Mouse (Mus musculus): ENCODE data around the gene Slc30a2. TPM values are rescaled to one million over a fixed set of nuclear protein-coding genes. Genes with fewer than 3 reads are reported as not detected.
"Not testable (repeated sequence)": the region's sequence is repeated elsewhere in the genome, so short reads cannot be mapped to it uniquely, and the experiment has no call there.

Slc30a2 gene
- polyA plus RNA-seq, 1 experiment from 2014 or later = 1.1 TPM

DNA sequence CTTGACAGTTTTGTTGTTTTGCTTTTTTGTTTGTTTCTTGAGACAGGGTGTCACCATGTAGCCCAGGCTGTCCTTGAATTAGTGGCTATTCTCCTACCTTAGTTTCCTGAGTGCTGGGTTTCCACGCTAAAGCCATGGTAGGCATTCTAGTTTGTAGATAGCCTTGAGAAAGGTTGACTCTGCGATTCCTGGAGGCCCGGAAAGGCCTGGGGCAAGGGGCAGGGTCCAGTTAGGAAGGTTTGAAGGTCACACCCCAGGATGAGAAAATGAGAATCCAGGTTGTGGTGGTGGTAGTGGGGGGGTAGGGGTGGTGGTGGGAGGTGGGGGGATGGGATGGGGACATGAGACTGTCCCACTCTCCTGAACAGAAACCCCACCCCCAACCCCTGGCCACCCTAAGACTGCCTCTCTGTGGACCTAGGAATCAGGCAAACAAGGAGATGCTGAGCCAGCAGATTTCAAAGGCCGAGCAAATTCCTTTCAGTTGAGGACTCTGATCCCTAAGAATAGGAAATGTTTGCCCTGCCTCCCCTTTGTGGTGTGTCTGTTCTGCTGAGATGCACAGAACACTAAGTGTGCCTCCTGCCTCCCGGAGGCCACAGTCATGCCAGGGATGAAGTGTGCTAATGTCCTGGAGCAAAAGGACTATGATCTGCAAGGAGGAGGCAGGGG, 16.0 kb upstream of the Slc30a2 start:
- H3K4me2 ChIP-seq (replicated peaks; ENCODE audit: low read depth, low read length) = no peak overlapping the region
- no peaks in the 10 kb centered on the region for H3K9me3 ChIP-seq (ENCODE audit: low read length)
- TF ChIP-seq EP300 (IDR thresholded peaks at IDR 0.05) (no peak), CTCF (IDR thresholded peaks at IDR 0.05) (no peak)
- no peaks in the 10 kb centered on the region for H3K27me3 ChIP-seq (replicated peaks; ENCODE audit: insufficient read depth, low read length)
- no peak overlapping the region for H3K9ac ChIP-seq (replicated peaks; ENCODE audit: low read depth)
- no peak for DNase-seq (ENCODE audit: low spot score)
- H3K36me3 ChIP-seq (ENCODE audit: insufficient read depth, low read length) = no peaks in the 10 kb centered on the region
- ATAC-seq = no peak
- no peak overlapping the region for H3K27ac ChIP-seq (ENCODE audit: low read length)
- 55% methylated on average over 5 of the region's 5 CpGs for WGBS
- no peak overlapping the region for H3K4me3 ChIP-seq (ENCODE audit: low read depth, low read length)
- no peaks in the 10 kb centered on the region for H3K4me1 ChIP-seq (ENCODE audit: insufficient read depth, low read depth, low read length)

DNA sequence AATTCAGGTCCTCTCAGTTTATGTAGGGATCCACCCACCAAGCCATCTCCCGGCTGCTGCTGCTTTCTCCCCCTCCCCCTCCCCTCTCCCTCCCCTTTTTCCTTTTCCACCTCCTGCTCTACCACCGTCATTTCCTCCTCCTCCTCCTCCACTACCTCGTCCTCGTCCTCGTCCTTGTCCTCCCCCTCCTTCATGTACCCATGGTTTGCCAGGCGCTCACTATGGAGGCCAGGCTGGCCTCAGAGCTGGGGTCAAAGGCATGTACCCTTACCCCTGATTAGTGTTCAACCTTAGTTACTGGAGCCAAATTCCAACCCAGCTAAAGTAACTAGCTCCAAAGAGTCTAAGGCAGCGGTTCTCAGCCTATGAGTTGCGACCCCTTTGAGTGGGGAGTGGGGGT, 14.8 kb upstream of the Slc30a2 start:
- ATAC-seq (no peak), DNase-seq (ENCODE audit: low spot score) (no peak)
- Histone ChIP-seq H3K4me2 (replicated peaks; ENCODE audit: low read depth, low read length) (no peak overlapping the region), H3K9me3 (ENCODE audit: low read length) (no peaks in the 10 kb centered on the region), H3K27me3 (replicated peaks; ENCODE audit: insufficient read depth, low read length) (no peaks in the 10 kb centered on the region), H3K9ac (replicated peaks; ENCODE audit: low read depth) (no peak overlapping the region), H3K4me3 (ENCODE audit: low read depth, low read length) (no peak overlapping the region), H3K27ac (ENCODE audit: low read length) (no peak overlapping the region), H3K4me1 (ENCODE audit: insufficient read depth, low read depth, low read length) (no peaks in the 10 kb centered on the region), H3K36me3 (ENCODE audit: insufficient read depth, low read length) (no peaks in the 10 kb centered on the region)
- no peak for TF ChIP-seq EP300 (IDR thresholded peaks at IDR 0.05)
- no peak for TF ChIP-seq CTCF (IDR thresholded peaks at IDR 0.05)
- WGBS = 51% methylated on average over 7 of the region's 8 CpGs

DNA sequence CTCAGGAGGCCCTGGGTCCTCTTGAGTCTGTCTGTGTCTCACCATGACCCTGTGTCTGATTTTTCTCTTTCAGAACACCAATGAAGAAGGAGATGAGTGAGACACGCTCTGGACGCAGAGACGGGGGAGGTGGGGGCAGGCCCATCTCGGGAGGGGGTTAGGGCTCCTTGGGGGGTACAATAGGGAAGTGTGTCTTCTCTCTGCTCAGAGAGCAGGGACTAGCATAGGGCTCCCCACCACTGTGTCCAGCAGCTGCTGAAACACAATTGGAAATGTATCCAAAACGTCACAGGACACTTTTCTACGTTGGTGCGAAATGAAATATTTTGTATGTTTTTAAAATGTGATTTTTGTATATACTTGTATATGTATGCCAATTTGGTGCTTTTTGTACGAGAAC, 14.1 kb upstream of the Slc30a2 start:
- H3K9ac ChIP-seq (replicated peaks; ENCODE audit: low read depth) = no peak overlapping the region
- DNase-seq (ENCODE audit: low spot score) = no peak
- H3K4me3 ChIP-seq (ENCODE audit: low read depth, low read length) = no peak overlapping the region
- no peaks in the 10 kb centered on the region for H3K9me3 ChIP-seq (ENCODE audit: low read length)
- H3K4me1 ChIP-seq (ENCODE audit: insufficient read depth, low read depth, low read length) = no peaks in the 10 kb centered on the region
- H3K36me3 ChIP-seq (ENCODE audit: insufficient read depth, low read length) = no peaks in the 10 kb centered on the region
- H3K4me2 ChIP-seq (replicated peaks; ENCODE audit: low read depth, low read length) = no peak overlapping the region
- no peak for TF ChIP-seq EP300 (IDR thresholded peaks at IDR 0.05)
- TF ChIP-seq CTCF (IDR thresholded peaks at IDR 0.05) = no peak
- WGBS = 57% methylated on average over 8 of the region's 8 CpGs
- no peaks in the 10 kb centered on the region for H3K27me3 ChIP-seq (replicated peaks; ENCODE audit: insufficient read depth, low read length)
- no peak for ATAC-seq
- H3K27ac ChIP-seq (ENCODE audit: low read length) = no peak overlapping the region

DNA sequence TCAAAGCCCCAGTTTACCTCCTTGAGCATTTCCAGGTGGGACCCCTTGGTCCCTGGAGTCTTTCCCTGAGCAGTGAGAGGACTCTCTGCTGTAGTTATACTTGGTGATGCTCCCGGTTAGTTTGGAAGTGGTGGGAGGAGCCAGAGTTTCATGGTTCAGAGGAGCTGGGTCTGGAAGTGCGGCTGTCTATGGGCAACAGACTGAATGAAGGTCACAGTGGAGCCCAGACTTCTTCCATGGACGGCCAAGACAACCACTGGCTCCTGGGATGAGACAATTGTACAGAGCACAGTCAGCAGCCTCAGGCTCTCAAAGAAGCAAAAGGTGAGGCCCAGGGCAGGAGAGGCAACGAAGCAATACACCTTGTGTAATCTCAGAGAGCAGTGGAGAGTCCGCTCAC, 12.7 kb upstream of the Slc30a2 start:
- TF ChIP-seq EP300 (IDR thresholded peaks at IDR 0.05) (no peak), CTCF (IDR thresholded peaks at IDR 0.05) (no peak)
- no peaks in the 10 kb centered on the region for H3K4me1 ChIP-seq (ENCODE audit: insufficient read depth, low read depth, low read length)
- no peak overlapping the region for H3K27ac ChIP-seq (ENCODE audit: low read length)

DNA sequence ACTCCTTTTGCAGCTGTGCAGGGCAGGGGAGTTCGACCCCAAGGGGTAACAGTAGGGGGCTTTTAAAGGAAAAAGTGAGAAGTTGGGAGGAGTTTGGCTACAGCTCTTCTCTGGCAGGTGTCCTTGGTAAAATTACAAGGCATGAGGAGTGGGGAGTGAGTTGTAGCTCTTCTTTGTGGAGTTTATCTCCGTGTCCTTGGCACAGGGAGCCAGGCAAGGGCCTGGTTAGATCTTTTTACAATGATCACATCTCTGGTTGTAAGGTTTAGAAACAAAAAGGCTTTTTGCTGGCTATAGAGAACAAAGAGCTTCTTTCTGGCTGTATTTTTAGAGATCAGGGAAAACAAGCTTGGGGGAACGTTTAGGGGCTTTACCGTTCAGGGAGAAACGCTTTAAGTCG, 1.8 kb upstream of the Slc30a2 start:
- H3K9ac ChIP-seq (replicated peaks; ENCODE audit: low read depth); H3K4me2 ChIP-seq (replicated peaks; ENCODE audit: low read depth, low read length); H3K27ac ChIP-seq (ENCODE audit: low read length); H3K4me3 ChIP-seq (ENCODE audit: low read depth, low read length); DNase-seq (ENCODE audit: low spot score); H3K9me3 ChIP-seq (ENCODE audit: low read length); ATAC-seq; H3K36me3 ChIP-seq (ENCODE audit: insufficient read depth, low read length); H3K4me1 ChIP-seq (ENCODE audit: insufficient read depth, low read depth, low read length): not testable (repeated sequence)
- H3K27me3 ChIP-seq (replicated peaks; ENCODE audit: insufficient read depth, low read length) = peaks cover 18% of the 10 kb centered on the region
- 74% methylated on average over 6 of the region's 6 CpGs for WGBS

More for the DNA sequence above, 12.7 kb upstream of the Slc30a2 start:
- no peak overlapping the region for H3K4me2 ChIP-seq (replicated peaks; ENCODE audit: low read depth, low read length)
- DNase-seq (ENCODE audit: low spot score) = no peak
- H3K27me3 ChIP-seq (replicated peaks; ENCODE audit: insufficient read depth, low read length) = no peaks in the 10 kb centered on the region
- WGBS = 65% methylated on average over 5 of the region's 5 CpGs
- no peak overlapping the region for H3K4me3 ChIP-seq (ENCODE audit: low read depth, low read length)
- ATAC-seq = no peak
- H3K36me3 ChIP-seq (ENCODE audit: insufficient read depth, low read length) = no peaks in the 10 kb centered on the region
- no peaks in the 10 kb centered on the region for H3K9me3 ChIP-seq (ENCODE audit: low read length)
- no peak overlapping the region for H3K9ac ChIP-seq (replicated peaks; ENCODE audit: low read depth)

DNA sequence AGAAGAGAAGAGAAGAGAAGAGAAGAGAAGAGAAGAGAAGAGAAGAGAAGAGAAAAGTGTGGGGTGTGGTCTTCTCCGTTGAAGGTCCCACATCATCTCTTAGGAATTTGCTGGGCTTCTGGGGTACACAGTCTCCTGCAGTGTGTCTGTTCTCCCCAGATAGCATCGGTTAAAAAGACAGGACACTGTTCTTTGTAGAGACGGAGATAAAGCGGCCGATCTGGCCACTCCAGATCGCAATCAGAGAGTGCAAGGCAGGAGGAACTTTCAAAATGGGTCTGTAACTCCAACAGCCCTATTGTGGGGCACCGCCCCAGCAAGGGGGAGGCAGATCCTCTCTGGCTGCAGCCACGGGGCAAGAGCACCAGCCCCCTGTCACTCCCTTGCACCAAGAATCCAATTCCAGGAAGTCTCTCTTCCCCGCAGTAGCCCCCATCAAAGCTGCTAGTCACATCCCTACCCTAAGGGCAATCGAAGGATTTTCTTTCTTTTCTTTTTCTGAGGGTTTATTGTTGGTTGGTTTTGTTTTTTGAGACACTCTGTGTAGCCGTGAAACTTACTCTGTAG, 685 bp upstream of the Slc30a2 start:
- TF ChIP-seq EP300 (IDR thresholded peaks at IDR 0.05) = no peak
- TF ChIP-seq CTCF (IDR thresholded peaks at IDR 0.05) = no peak
- Histone ChIP-seq H3K36me3 (ENCODE audit: insufficient read depth, low read length) (no peaks in the 10 kb centered on the region), H3K9me3 (ENCODE audit: low read length) (no peaks in the 10 kb centered on the region), H3K27me3 (replicated peaks; ENCODE audit: insufficient read depth, low read length) (peaks cover 18% of the 10 kb centered on the region), H3K4me3 (ENCODE audit: low read depth, low read length) (no peak overlapping the region), H3K4me1 (ENCODE audit: insufficient read depth, low read depth, low read length) (peaks cover 7% of the 10 kb centered on the region), H3K9ac (replicated peaks; ENCODE audit: low read depth) (no peak overlapping the region), H3K4me2 (replicated peaks; ENCODE audit: low read depth, low read length) (no peak overlapping the region), H3K27ac (ENCODE audit: low read length) (no peak overlapping the region)
- no peak for ATAC-seq
- no peak for DNase-seq (ENCODE audit: low spot score)
- 31% methylated on average over 11 of the region's 11 CpGs for WGBS

All from lung, postnatal 0 days (tissue).